Mouse (Mus musculus): ENCODE data around the gene Pklr.
"Not testable (repeated sequence)": the region's sequence is repeated elsewhere in the genome, so short reads cannot be mapped to it uniquely, and the experiment has no call there.

The Pklr gene

DNA sequence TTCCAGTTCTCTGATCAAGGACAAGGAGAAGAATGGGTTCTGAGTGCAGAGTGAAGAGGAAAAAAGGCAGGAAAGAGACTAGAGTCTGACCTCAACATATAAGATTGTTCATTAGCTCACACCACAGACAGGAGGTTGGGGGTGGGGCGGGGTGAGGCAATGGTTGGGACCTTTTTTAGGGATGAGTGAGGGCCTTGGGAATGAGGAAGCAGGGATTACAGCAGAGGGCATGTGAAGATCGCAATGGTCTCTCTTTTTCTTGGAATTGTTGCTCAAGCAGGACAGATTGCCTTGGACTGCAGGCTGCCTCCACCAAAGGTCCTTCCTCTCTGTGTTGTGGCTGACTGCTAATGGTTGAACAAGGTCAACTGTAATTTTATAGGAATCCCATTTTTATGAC lies 12.6 kb upstream of the Pklr start:
- peak; percentile 32 for DNase-seq (ENCODE audit: extremely low read depth, insufficient read length, low spot score)

DNA sequence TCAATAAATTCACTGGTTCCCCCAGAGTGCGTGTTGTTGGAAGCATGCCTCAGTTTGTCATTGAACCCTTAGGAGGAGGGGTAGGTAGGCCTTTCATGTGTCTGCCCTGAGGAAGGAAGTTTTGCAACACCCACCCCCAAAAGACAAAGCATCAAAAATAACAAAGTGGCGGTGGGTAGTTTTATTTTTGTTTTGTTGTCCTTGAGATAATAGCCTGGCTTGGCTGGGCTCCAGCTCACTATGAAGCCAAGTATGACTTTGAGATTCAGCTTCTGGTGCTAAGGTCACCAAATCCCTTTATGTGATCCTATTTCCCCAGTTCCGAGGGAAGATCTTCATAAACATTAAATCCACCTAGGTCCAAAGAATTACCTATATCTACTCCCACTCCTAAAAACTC lies 11.7 kb upstream of the Pklr start:
- DNase-seq (ENCODE audit: extremely low read depth, insufficient read length, low spot score) = no peak

DNA sequence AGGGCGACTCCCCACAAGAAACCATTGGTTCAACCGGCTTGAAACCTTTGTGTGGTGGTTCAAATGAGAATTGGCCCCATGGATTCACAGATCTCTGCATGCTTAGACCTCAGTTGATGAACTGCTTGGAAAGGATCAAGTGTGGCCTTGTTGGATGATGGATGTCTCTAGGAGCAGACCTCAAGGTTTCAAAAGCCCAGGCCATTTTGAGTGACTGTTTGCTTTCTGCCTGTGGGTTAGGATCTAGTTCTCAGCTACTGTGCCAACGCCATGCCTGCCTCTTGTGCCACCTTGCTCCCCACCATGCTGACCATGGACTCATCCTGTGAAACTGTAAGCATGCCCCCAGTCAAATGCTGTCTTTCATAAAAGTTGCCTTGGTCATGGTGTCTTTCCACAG lies 10.0 kb upstream of the Pklr start:
- DNase-seq (ENCODE audit: extremely low read depth, insufficient read length, low spot score) = no peak

DNA sequence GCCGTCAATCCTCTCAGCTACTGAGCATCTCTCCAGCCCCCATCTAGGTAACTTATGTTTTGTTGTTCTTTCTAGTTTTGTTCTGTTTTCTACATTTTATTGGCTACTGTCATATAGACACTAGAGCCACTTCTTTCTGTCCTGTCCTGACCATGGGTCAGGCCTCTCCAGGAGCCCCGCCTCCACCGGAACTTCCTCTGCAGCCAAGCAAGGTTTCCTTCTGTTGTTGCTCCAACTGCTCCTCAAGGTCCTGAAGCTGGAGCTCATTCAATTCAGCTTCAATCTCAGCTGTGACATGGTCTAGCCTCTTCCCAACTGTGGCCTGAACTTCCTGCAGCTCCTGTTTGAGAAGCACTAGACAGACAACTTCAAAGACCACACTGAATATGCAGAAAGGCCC lies 6.0 kb upstream of the Pklr start:
- no peak for DNase-seq (ENCODE audit: extremely low read depth, insufficient read length, low spot score)

DNA sequence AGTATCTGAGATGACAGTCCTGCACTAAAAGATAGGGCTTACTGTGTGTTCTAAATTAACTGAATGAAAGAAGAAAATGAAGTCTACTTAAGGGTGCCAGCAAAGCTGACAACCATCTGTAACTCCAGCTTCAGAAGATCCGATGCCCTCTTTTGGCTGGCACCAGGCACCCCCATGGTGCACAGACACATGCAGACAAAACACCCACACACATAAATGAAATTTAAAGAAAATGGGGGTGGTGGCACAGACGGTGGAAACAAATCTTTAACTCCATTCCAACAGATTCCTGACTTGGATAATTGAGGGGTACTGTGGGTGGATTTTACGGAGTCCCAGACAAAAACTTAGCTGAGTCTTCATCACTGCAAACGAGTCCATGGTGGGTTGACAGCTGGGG lies 4.1 kb upstream of the Pklr start:
- no peak for DNase-seq (ENCODE audit: extremely low read depth, insufficient read length, low spot score)

DNA sequence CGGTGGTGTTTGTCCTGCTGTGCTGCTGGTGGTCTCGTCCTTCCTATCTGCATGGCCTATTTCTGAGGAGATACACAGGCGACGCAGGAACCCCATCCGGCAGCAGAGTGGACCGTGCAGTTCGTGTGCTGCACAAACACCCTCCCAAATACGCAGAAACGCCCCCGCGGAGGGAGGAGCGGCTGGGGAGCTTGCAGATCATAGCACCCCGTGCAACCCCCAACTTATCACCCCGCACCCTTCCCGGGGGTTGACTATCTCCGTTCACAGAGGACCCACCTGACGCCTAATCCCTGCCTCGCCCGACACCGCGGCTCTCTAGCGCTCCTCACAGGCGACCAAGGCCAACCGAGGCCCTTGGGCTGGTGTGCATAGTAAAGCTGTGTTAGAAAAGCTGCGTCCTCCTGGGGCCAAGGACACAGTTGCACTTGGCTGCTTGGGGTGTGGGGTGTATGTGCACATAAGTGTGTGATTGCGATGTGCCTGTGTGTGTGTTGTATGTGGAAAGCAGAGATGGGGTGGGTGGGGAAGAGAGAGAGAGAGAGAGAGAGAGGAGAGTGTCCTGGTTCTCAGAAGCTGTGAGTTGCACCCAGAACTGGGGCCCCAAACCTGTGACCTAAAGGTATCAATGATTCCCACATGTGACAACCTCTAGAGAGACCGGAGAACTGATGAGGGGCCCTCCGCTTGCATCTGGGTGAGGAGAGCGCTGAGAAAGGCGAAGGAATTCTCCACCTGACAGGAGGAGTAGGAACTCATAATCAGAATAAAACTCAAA lies 3.5 kb upstream of the Pklr start:
- no peak for DNase-seq (ENCODE audit: extremely low read depth, insufficient read length, low spot score)

DNA sequence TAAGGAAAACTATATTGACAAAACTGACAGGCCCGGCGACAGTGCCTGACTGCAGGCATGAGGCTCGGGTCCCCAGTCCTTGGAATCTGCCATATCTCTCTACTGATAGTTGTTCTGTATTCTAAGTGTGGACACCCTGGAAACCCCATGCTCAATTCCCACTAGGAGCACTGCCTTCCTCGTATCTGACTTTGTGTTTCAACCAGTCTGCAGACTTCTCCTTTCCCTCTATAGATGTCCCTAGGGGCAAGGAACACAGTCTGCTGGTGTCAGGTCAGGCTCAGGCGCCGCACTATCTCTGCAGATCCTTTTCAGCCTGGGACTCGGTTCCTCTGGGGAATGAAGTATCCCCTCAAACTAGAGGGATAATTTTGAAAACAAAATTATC lies 2.9 kb upstream of the Pklr start:
- no peak for DNase-seq (ENCODE audit: extremely low read depth, insufficient read length, low spot score)

DNA sequence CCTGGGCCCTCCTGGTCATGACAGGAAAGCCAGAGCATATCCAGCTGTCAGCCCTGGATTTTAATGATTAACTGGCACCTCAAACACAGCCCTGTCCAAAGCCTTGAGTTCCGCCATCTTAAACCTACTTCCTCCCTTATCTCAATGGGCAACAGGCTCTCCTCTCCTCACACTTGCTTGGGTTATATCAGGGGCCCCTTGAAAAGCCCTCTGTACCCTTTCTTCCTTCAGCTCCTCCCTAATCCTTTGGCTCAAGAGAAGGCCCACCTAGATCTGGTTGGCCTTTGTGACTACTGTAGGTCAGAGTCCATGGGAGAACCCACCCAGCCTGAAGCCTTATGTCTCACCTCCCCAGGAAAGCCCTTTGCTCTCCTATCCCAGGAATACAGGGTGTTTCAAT lies 2.2 kb upstream of the Pklr start:
- no peak for DNase-seq (ENCODE audit: extremely low read depth, insufficient read length, low spot score)

DNA sequence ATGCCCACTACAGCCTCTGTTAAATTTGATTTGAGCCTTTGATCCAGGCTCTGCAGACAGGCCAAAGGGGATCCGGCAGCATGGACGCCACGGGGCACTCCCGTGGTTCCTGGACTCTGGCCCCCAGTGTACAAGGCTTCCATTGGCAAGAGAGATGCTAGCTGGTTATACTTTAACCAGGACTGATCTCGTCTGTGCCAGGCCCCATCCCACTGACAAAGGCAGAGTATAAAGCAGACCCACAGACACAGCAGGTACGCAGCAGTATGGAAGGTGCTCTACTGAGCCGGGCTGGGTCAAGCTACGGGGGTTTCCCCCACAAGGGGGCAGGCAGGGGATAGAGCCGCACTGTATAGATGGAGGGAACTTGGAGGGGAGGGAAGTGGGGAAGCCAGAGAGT lies 423 bp downstream of the Pklr start:
- no peak for DNase-seq (ENCODE audit: extremely low read depth, insufficient read length, low spot score)

DNA sequence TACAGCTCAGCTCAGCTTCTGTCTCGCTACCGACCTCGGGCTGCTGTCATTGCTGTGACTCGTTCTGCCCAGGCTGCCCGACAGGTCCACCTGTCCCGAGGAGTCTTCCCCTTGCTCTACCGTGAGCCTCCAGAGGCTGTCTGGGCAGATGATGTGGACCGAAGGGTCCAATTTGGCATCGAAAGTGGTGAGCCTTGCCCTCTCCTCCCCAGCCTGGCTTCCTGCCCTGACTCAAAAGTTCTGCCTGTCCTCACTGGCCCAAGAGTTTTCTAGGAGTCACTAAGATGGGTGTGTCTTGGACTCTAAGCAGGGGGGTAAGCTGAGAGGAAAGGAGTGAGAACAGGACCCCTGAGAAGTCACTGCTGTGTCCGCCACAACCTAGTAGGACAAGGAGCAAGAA lies 8.9 kb downstream of the Pklr start:
- DNase-seq (ENCODE audit: extremely low read depth, insufficient read length, low spot score) = no peak

DNA sequence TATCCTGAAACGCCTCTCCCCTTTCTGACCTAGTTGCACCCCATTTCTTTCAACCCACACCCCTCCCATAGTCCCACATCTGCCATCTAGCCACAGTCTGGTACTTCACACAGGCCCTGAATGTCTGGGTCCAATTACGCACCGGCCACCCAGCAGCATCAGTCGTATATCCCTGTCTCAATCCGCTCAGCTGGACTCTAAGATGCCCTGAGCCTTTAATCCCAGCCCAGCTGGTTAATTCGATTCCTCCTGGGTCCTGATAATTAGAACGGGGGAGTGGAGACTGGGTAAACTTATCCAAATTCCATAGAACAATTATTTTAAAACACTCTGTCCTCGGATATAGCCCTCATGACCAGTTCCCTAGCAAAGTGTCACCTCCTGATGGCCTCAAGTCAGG lies 9.6 kb downstream of the Pklr start:
- no peak for DNase-seq (ENCODE audit: extremely low read depth, insufficient read length, low spot score)

DNA sequence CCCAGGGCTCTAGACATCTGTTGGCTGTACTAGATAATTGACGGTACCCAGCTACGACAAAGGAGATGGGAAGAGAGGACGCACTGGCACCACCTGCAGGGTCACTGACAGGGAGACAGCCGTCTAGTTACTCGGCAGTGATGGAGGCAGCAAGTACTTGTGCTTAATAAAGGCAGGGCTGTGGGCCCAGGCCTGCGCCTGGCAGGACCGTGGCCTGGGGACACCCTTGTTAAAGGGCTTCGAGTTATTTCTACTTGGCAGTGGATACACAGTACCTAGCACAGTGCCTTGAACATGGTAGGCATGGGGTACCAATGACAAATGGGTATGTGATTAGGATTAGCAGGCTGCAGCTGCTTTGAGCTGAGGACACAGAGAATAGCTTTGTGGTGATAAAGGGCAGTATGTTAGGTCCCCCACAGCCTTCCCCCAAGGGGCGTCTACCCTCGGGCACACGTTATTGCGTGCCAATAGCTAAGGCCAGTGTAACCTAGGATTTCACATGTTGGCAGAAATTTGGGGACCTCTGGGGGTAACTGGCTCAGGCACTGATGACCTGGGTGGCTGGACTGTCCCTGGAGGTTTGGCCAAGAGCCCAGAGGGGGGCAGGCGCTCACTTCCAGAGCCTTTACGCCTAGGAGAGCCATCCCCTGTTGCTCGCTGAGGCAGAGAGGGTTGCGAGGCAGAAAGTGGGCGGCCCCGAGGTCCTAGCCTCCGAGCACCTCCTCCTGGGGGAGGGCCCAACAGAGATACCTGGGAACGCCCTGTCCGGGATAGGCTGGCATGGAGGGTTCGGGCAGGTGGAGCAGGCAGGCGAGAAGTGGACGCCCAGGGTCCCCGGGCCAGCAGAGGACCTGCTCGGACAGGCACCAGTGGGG lies 11.4 kb downstream of the Pklr start:
- no peak for DNase-seq (ENCODE audit: extremely low read depth, insufficient read length, low spot score)

DNA sequence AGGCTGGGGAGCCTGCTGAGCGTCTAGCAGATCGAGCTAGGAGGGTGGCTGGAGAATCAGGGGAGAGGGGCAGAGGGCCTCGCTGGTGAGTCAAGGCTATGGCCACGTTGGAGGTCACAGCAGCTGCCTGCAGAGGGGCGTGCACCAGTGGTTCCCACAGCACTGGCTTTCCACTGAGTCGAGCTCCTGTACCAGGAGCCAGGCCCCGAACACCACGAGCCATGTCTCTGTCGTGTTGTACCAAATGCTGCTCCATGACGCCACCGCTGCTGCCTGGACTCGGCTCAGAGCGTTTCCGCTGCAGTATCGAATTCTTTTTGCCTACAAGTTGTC lies 12.0 kb downstream of the Pklr start:
- DNase-seq (ENCODE audit: extremely low read depth, insufficient read length, low spot score) = no peak

DNA sequence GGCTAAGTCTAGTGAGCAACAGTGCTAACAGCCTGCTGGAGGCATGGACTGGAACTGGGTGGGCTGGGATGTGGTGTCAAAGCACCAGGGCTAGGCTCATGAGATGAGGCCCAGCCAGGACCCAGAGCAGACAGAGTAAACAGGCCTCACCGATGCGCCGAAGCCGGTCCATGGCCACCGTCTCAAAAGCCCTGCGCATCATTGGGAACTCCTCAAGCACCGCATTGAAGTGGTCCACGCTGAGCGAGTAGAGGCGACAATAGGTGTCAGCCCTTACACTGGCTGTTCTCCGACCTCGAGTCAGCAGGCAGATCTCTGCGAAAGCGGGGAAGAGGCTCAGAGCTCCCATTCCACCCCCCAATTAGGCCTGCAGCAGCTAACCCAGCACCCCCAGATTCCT lies 12.6 kb downstream of the Pklr start:
- DNase-seq (ENCODE audit: extremely low read depth, insufficient read length, low spot score) = no peak

DNA sequence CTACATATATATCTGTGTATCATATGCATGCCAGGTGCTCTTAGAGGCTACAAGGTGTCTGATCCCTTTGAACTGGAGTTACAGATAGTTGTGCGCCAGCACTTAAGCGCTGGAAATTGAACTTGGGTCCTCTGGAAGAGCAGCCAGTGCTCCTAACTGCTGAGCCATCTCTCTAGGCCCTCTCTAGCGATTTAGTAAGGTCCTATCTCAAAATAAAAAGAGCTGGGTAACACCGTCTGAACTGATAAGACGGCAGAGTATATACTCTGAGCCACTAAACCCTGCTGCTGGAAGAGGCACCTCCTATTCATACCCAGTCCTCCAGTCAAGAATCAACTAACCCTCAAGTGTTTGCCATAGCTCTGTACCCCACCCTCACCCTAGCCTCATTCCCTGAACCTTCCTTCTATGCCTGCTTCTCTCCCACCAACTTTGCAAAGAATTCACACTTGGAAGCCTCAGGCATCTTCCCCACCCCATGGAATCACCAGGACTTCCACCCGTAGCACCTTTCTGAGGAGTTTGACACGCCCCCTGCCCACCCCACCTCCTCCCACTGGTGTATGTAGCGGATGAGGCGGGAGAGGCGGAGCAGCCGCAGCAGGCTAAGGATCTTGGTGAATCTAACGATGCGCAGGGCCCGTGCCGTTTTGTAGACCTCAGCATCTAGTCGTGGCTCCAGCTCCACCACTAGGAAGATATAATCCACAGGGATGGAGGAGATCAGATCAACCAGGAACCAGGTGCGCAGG lies 16.3 kb downstream of the Pklr start:
- DNase-seq (ENCODE audit: extremely low read depth, insufficient read length, low spot score) = no peak

DNA sequence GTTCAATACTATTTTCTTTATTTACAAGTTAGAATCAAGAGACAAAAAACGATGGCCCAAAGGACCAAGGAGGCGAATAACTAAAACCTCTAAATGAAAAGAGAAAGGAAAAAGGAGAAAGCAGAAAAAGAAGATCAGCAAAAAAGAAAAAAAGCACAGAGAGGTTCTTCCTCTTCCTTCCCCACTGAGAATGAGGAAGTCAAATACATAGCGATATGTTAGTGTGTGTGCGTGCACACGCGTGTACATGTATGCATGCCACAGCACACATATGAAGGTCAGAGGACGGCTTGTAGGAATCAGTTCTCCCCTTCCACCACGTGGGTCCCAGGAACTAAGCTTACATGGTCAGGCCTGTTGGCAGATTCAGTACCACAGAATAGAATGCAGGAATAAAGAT lies 21.0 kb downstream of the Pklr start:
- DNase-seq (ENCODE audit: extremely low read depth, insufficient read length, low spot score) = no peak

DNA sequence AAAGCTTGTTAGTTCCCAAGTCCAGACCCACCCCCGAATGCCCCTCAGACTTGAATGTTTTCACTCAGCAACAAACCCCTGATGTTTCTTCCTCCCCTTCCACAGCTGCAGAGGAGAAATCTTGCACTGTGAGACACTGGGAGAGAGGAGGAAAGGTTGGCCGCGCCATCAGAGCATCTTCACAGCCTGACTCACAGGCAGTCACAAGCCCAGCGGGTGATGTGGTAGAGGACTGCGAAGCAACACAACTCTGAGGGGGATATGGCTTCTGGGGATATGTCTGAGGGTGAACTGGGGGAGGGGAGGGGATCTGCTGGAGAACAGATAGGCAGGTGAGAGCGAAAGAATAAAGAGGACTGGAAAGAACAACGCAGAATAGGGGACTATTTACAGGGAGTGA lies 22.7 kb downstream of the Pklr start:
- no peak for DNase-seq (ENCODE audit: extremely low read depth, insufficient read length, low spot score)

DNA sequence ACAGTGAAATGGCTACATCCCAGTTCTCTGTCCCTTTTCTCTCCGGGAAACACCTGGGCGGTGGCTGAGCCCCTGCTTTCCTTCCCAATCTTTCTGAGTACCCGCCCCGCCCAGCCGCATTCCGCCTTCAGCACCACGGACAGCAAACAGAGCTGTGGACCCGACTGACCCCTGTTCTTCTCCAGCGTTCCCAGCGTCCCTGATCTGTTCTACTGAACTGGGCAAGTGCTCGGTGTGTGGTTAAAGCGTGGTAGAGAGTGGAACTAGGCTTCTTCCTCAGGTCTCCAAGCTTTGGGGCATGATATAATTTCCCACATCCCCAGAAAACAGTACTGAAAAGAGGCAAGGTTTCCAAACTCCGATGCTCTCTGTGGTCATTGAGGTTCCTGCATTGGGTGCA lies 23.3 kb downstream of the Pklr start:
- DNase-seq (ENCODE audit: extremely low read depth, insufficient read length, low spot score) = no peak

DNA sequence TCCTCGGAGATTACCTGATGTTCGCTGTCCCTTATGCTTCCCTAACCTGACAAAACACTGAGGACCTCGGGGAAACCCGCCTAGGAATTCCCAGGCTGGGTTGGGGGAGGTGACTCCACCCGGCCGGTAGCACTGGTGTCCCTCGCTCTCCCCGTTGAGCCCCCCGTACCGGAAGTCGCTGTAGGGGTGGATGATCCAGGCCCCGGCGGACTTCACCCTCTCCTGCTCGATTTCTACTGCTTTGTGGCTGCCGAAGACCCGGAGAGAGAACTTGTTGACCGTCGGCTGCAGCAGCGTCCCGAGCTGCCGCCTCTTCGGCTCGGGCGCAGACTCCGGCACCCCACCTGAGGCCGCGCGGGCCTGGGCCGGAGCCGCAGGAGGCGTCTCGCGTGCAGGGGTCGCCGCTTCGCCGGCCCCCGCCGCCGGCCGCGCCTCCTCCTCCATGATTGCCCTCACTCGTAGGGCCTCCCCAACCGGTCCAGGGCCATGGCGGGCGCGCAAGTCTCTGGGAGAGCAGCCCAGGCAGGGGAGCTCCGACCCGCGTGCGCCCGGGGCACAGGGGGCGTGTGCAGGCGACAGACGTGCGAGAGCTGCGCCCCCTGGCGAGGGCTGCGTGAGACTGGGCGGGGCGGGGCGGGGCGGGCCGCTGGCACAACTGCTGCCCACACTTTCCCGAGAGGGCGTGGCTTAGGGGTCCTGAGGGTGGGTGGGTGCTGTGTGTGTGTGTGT lies 23.8 kb downstream of the Pklr start, which contains the start of gene Hcn3:
TSS of gene Hcn3 (minus strand) at position 581 of the 729 bp plus-strand sequence.
- DNase-seq (ENCODE audit: extremely low read depth, insufficient read length, low spot score) = no peak

DNA sequence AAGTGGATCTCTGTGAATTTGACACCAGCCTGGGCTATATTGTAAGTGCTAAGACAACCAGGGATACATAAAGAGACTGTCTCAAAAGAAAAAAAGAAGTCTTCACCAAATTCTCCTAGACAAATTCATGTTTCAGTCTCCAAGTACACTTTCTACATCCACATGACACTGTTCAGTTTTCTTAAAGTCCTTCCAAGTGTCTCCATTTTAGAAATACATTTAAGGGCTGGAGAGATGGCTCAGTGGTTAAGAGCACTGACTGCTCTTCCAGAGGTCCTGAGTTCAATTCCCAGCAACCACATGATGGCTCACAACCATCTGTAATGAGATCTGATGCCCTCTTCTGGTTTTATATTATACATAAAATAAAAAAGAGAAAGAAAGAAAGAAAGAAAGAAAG lies 25.3 kb downstream of the Pklr start:
- not testable (repeated sequence) for DNase-seq (ENCODE audit: extremely low read depth, insufficient read length, low spot score)

DNA sequence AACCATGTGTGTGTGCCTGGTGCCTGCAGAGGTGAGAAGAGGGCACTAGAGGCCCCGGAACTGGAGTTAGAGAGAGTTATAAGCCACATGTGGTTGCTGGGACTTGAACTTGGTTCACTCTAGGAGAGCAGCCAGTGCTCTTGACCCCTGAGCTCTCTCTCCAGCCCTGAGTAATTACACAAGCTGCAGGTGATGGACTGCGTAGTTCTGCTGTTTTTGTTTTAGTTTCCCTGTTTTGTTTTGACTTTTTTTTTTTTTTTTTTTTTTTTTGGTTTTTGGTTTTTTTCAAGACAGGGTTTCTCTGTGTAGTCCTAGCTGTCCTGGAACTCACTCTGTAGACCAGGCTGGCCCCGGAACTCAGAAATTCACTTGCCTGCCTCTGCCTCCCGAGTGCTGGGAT lies 25.8 kb downstream of the Pklr start:
- no peak for DNase-seq (ENCODE audit: extremely low read depth, insufficient read length, low spot score)

Data from 3134 (cell line).